Mouse (Mus musculus): Measurements from ENCODE around the gene Mbd4.
"Not testable (repeated sequence)": the region's sequence is repeated elsewhere in the genome, so short reads cannot be mapped to it uniquely, and the experiment has no call there.

The Mbd4 gene

GRCm38 (mm10) chr6:115853091-115853813 is at the start of gene Mbd4, which contains the start of gene Ift122:
TSS of gene Mbd4 (minus strand) at chr6:115853371.
TSS of gene Ift122 (plus strand) at chr6:115853470.
- peak; percentile 98 to 99 for DNase-seq (ENCODE audit: low spot score in 2 of 2)

GRCm38 (mm10) chr6:115902545-115902944 is 49.4 kb upstream of the Mbd4 start:
- no peak for DNase-seq (ENCODE audit: low spot score in 2 of 2)

GRCm38 (mm10) chr6:115901489-115901931 is 48.3 kb upstream of the Mbd4 start:
- DNase-seq (ENCODE audit: low spot score in 2 of 2) = no peak

GRCm38 (mm10) chr6:115901062-115901461 is 47.9 kb upstream of the Mbd4 start:
- DNase-seq (ENCODE audit: low spot score in 2 of 2) = peak; percentile 56 to 87

- no peak for DNase-seq (ENCODE audit: low spot score in 2 of 2)
Measured at GRCm38 (mm10) chr6:115897926-115898520, 44.9 kb upstream of the Mbd4 start.

- DNase-seq (ENCODE audit: low spot score in 2 of 2) = no peak
Measured at GRCm38 (mm10) chr6:115897117-115897516, 43.9 kb upstream of the Mbd4 start.

GRCm38 (mm10) chr6:115896346-115896745 is 43.2 kb upstream of the Mbd4 start:
- no peak for DNase-seq (ENCODE audit: low spot score in 2 of 2)

- no peak for DNase-seq (ENCODE audit: low spot score in 2 of 2)
Measured at GRCm38 (mm10) chr6:115892363-115892762, 39.2 kb upstream of the Mbd4 start.

- DNase-seq (ENCODE audit: low spot score in 2 of 2) = peak; percentile 70 to 91
Measured at GRCm38 (mm10) chr6:115891497-115892061, 38.4 kb upstream of the Mbd4 start.

- peak in 1 of 2 experiments; percentile 64 for DNase-seq (ENCODE audit: low spot score in 2 of 2)
Measured at GRCm38 (mm10) chr6:115891061-115891460, 37.9 kb upstream of the Mbd4 start.

GRCm38 (mm10) chr6:115890601-115891000 is 37.4 kb upstream of the Mbd4 start:
- no peak for DNase-seq (ENCODE audit: low spot score in 2 of 2)

GRCm38 (mm10) chr6:115888296-115888695 is 35.1 kb upstream of the Mbd4 start:
- no peak for DNase-seq (ENCODE audit: low spot score in 2 of 2)

GRCm38 (mm10) chr6:115886894-115887293 is 33.7 kb upstream of the Mbd4 start:
- DNase-seq (ENCODE audit: low spot score in 2 of 2) = no peak

- DNase-seq (ENCODE audit: low spot score in 2 of 2) = no peak
Measured at GRCm38 (mm10) chr6:115884018-115884417, 30.8 kb upstream of the Mbd4 start.

GRCm38 (mm10) chr6:115880751-115881150 is 27.6 kb upstream of the Mbd4 start:
- no peak for DNase-seq (ENCODE audit: low spot score in 2 of 2)

GRCm38 (mm10) chr6:115879736-115880135 is 26.6 kb upstream of the Mbd4 start:
- no peak for DNase-seq (ENCODE audit: low spot score in 2 of 2)

- no peak for DNase-seq (ENCODE audit: low spot score in 2 of 2)
Measured at GRCm38 (mm10) chr6:115878694-115879093, 25.5 kb upstream of the Mbd4 start.

- DNase-seq (ENCODE audit: low spot score in 2 of 2) = no peak
Measured at GRCm38 (mm10) chr6:115877239-115877638, 24.1 kb upstream of the Mbd4 start.

- not testable (repeated sequence) for DNase-seq (ENCODE audit: low spot score in 2 of 2)
Measured at GRCm38 (mm10) chr6:115871318-115871717, 18.1 kb upstream of the Mbd4 start.

GRCm38 (mm10) chr6:115867157-115867556 is 14.0 kb upstream of the Mbd4 start:
- DNase-seq (ENCODE audit: low spot score in 2 of 2) = not testable (repeated sequence)

- DNase-seq (ENCODE audit: low spot score in 2 of 2) = no peak
Measured at GRCm38 (mm10) chr6:115865246-115865645, 12.1 kb upstream of the Mbd4 start.

- peak; percentile 69 to 75 for DNase-seq (ENCODE audit: low spot score in 2 of 2)
Measured at GRCm38 (mm10) chr6:115863340-115863841, 10.2 kb upstream of the Mbd4 start.
